Mouse (Mus musculus) urinary bladder, postnatal 10 days (tissue): ENCODE measurements around the gene Cfap157.

Source experiments
- DNase-seq: peaks from one replicate; pipeline ENCODE4 v3.0.0; 2022; ENCODE audit warnings: low spot score

The Cfap157 gene

DNA sequence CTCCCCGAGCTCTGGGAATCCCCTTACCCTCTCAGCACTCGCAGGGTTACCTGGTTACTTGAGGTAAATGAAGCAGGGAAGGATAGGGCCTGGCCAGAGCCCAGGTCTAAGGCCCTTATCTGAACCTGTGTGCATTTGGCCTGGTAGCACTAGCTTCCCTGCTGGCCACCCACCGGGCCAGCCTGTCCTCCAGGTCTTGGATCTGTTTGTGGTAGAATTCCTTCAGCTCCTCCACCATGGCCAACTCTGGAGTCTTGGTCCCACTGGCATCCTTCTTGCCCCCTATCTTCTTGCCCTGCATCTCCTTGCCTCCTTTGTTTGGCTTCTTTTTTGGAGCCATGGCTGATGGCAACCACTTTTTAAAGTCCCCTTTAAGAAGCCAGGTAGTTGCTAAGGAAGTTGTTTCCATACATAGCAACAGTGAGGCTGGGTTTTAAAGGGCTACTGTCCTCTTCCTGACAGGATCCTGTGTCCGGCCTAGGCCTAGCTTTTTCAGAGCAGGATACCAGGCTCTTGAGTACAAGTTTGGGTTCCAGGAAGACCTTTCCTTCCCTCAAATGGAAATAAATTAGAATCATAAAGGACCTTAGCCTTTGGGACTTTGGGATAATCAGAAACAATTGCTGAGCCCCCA lies at the start of gene Cfap157:
Gene Cfap157 (minus strand): TSS at position 381 of the 634 bp plus-strand sequence.
- no peak for DNase-seq

DNA sequence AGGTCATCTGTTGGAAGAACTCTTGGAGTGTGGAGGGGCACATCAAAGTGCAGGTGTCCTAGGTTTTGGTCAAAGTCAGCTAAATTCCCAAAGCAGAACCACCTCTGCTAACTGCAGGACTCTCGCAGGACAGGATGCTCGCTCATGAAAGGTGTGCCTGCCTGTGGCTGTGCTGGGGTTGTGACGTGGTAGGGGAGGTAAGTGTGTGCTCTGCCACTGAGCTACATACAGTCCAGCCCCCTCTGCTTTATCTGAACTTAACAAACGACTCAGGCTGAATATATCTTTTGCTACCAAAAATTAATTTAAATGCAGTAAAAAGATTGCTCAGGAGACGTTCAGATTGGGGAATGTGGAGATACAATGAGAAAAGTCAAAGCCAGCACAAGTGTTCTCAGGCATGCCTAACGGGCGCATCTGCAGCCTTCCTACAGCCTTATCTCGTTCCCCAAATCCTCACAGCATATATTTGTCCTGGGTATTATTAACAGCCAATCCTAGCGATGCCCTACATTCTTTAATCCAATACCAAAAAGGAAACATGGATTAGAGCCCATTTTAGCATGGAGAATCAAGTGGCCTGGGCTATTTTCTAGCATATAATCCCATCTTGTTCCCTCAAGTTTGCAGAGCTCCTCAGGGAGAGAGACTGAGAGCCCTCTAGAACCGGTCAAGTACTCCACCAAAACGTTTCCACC lies 44.9 kb upstream of the Cfap157 start:
- no peak for DNase-seq

DNA sequence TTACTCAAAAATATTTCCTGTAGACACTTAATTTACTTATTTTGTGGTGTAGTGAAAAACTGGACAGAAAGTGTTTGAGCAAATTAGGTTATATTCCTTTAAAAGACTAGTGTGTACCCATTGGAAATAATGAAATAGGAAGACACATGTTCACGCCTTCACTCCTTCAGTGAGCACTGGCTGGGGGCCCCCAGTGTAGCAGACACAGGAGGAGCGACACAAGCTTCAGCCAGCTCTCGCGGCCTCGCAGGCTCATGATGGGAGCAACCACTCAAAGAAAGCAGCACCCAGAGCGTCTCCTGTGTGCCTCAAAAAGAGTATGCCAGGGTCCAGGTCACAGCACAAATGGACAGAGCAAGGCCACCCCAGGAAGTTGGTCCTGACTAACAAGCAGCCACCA lies 41.6 kb upstream of the Cfap157 start:
- DNase-seq = no peak

DNA sequence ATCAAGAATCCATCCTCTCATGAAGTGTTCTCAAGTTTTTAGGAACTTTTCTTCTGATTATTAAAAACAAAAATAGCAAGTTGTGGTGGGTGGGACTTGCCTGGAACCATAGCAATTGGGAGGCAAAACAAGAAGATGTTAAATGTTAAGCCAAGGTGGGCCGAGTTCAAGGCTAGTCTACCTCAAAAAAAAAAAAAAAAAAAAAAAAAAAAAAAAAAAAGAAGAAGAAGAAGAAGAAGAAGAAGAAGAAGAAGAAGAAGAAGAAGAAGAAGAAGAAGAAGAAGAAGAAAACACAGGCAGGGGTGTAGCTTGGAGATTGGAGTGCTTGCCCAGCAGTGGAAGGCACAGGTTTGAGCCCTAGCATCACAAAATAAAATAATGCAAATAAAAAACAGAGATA lies 40.5 kb upstream of the Cfap157 start:
- no peak for DNase-seq

DNA sequence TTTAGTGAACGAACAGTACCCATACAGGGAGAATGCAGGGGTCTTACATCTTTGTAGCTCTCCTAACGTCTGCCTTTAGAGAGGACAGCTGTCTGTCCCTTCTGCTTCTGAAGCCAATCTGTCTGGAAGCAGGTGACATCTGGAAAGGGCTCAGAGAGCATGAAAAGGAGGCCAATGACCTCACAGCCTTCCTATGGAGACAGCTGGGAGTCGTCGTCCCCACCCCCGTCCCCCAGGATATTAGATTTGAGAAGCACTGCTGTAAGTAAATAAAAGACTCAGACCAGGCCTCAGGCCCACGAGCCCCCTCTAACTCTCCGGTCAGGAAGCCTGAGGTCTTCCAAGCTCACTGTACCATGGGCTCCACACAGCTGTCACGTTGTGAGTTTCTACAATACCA lies 40.0 kb upstream of the Cfap157 start:
- DNase-seq = no peak

DNA sequence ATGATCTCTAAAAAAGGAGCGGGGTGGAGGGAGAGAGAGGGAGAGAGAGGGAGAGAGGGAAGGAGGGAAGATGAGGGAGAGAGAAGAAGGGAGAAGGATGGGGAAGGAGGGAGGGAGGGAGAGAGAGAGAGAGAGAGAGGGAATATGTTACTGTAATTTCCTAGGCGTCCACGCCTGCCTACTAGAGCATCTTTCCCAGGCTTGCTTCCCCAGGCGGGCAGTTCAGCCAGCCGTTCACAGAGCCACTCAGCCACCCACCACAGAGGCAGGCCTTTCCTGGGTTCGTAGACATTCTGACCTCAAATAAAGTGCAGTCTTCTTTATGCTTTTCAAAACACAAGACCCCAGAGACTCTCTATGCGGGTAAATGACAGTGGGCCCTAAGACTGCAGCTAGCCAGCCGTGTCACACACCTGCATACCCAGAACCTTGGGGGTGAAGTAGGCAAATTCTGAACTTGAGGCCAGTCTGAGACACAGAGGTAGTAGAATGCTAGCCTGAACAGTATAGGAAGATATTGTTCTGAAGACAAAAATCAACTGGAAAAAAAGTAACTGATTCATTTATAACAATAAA lies 39.4 kb upstream of the Cfap157 start:
- DNase-seq = no peak

DNA sequence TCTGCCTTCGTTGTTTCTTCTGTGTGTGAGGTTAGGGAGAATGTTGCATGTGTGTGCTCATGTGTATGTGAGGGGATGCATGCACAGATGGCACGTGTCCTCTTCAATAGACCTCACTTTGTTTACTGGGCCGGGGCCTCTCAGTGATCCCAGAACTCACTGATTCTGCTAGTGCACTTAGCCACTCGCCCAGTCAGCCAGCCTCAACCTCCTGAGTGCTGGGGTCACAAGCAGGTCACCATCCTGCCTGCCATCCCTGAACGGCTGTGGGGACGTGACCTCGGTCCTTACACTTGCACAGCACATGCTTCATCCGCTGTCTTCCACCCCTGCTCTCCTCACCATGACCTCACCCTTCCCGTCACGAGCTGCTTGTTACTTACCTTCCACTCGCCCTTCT lies 38.9 kb upstream of the Cfap157 start:
- DNase-seq = no peak

DNA sequence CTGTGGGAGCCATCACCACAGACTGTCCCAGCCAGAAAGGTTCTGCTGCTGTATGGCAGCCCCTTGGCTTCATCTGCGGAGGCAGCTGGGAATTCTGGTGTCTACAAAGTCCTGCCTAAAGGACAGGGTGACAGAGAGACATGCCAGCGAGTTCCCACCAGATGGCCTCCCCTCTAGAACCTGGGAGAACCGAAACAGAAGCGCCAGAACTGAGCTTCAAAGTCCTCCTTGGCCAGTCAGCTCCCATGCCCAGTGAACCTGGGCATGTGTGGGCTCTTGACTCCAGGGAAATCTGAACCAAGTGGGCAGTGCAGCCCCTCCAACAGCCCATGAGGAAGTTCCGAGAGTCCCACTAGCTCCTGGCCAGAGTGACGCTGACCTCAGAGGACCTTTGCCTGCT lies 38.4 kb upstream of the Cfap157 start:
- no peak for DNase-seq

DNA sequence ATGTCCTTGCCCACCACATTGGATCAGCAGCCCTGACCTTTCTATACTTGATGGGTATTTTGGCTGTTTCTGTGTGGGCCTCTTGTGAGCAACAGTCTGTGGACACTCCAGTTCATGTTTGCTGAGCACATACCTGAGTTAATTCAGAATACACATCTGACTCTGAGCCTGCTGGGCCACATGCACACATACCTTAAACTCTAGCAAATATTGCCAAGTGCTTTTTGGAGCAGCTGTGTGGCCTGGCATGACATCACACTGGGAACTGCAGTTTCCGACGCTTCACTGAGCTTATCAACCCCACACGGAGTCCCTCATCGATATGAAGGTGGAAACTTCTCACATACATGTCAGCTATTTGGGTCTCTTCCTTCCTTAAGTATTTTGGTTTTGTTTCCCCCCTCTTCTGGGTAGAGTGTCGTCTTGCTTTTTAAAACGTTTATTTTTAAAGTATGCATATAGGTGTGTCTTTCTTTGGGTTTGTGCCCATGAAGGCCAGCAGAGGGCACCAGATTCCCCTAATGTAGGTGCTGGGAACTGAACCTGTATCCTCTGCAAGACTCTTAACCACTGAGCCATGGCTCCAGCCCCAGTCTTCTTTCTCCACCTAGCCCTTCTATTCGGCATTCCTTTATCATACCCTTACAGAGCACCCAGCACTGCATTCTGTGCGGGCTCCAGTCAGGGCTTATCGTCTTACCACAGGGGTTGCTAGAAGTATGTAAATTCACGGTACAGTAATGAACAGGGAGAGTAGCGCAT lies 37.0 kb upstream of the Cfap157 start:
- DNase-seq = no peak

DNA sequence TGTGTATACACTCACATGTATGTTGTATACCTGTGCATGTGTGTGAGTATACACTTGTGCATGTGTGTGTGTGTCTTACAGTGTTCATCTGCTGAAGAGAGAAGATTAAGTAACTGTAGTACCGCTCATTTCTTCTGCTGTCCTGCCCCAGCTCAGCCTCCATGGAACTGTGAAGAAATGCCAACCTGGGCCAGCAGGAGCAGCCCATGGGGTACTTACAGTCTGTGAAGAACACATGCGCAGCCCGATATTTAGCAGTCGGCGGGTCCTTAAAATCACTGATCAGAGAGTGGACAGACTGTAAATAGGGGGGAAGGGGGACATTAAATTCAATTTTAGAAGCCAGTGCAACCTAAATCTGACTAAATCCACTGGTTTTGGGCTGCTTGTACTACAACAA lies 34.0 kb upstream of the Cfap157 start:
- DNase-seq = no peak

DNA sequence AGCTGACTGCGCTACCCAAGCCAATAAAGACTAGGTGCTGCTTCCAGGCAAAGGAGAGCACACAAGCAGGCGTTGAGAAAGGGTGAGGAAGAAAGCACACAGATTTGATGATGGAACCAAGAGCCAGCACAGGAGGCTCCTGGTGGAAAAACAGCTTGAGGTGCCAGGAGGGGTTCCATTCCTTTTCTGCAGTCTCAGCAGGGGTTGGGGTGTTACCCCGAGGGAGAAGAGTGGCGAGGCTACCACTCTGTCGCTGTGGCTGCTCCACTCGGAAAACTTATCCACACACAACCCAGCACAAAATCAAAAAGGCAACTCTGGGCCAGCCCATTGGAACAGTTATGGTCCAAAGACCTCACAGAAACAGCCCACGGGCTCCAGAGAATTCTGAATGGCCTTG lies 33.4 kb upstream of the Cfap157 start:
- no peak for DNase-seq

DNA sequence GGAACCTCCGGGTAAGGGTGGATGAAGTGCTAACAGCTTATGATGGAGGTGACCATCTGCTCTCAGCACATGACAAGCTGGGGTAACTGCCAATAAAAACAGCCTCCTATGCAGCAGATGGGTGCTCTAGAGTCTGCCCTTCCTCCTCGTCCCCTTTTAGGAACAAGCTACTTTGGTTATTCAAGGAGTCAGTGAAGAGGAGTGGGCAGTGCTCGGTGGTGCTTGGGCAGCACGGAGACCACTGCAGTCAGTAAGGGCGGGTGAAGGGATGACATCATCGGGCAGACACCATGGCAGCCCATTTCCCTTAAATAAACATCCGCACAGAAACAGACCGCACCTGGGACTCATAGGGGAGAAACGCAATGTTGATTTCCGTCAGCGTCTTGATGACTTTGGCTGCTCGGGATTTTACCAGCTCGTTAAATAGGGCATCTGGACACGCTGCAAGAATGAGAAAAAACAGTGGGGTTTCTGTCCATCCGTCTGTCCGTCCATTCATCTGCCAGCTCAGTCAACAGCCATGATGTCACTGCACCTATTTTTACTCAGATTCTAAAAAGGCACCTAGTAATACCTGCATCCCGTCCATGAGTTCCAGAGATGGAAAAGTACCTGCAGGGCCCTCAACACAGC lies 32.8 kb upstream of the Cfap157 start:
- DNase-seq = no peak

DNA sequence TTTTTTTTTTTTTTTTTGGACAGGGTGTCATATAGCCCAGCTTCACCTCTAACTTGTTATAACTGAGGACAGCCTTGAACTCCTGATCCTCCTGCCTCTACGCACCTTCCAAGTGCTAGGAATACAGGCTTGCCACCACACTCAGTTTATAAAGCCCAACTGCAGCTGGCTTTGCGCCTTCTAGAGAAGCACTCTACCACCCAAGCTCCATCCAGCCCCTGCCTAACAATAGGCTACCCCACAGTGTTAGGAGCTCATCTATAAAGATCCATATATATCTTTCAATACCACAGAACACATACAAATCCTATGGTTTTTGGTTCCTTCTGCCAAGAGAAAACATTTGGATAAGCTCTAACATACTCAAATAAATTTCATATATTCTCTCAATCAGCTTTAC lies 32.3 kb upstream of the Cfap157 start:
- DNase-seq = no peak

DNA sequence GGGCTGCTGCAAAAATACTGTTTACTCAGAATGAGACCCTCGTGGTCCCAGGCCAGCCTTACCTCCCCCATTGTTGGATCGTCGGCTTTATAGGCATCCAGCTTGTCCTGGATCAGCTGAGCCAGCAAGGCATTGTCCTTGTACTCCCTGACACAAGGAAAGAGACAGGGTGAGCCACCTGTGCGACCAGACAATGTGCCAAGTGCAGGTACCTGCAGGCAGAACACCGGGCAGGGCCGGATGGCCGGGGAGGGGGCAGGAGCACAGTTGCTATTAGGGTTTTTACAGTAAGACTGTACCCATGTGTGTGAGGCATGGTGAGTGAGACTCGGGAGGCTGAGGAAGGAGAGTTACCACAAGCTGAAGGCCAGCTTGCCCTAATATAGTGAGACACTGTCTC lies 27.7 kb upstream of the Cfap157 start:
- no peak for DNase-seq

DNA sequence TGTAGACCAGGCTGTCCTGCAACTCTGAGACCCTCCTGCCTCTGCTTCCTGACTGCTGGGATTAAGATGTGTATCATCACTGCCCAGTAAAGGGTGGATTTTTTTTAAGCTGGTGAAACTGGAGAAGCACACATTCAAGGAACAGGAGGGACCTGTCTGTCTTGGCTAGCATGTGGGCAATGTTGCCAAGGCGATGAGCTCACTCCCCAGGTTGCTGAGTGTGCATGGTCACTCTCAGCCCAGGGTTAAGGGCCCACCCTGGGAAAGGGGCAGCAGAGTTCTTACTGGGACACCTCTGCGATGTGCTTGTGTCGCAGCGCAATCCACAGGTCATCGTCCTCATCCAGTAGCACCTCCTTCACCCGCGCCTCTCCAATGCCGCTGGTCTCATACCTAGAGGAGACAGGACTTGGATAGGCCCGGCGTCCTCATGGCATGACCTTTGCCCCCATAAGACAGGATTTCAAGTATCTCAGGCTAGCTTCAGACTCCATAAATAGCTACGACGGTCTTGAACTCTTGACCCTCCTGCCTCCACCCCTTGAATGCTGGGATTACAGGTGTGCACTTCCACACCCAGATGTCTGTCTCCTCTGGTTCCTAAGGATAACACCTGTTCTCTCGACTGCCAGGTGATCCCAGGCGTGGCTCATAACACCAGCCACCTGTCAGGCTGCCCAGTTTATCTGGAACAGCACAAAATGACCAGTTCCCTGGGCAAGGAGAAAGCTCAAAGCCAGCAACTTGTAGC lies 24.8 kb upstream of the Cfap157 start:
- no peak for DNase-seq

DNA sequence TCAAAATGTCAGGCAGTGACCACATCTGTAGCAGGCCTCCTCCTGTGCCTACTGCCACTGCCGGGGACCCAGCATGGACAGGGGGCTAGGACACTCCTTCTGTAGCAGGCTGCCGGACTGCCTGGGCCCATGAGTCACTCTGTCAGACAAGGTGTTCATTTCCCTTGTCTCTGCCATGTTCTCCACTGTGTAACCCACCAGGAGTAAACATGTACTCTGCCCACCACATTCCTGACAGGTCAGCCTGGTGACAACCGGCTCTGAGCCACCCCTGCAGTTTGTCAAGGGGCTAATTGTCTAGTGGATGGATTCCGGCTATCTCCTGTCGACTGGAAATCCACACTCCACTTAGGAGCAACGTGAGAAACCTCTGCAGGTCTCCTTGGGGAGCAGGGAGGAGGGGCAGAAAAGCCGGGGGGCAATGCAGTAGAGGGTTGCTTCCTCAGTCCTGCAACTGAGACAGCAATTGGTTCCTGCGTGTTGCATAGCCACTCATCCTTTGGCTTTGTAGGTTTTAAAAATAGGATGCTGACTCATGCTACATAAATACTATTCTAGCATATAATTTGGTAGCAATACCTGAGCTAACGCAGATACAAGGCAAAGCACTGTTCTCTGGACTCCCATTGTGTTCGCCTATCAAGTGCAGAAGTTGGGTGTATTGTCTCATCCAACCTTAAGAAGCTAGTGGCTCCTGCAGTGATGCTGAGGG lies 14.2 kb upstream of the Cfap157 start:
- no peak for DNase-seq

DNA sequence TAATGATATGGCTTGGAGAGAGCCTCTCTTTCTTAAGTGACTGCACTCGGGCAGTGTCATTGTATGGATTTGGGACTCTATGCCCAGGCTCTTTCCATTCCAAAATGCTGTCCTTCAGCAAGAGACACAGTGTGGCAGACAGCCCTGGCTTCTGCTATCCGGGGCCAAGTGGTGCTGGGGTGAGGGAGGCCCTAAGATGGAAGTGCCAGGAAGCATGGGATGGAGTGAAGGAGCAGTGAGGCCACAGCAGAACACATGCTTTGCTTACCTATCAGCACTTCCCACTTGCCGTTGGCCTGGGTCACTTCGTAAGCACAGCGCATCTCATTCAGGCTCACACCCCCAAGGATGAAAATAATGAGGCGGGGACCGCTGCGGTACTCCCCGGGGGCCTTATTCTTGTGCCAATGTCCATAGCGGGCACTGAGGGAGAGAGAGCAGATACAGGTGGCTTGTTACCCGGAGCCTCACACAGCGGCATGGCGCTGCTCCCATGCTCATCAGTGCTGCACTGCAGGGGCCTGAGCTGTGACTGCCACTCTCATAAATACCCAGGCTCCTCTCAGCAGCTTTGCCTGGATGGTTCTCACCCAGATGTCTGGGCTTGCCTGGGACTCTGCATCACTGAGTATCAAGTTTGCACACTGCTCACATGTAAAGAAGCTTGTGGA lies 11.7 kb upstream of the Cfap157 start:
- DNase-seq = no peak

DNA sequence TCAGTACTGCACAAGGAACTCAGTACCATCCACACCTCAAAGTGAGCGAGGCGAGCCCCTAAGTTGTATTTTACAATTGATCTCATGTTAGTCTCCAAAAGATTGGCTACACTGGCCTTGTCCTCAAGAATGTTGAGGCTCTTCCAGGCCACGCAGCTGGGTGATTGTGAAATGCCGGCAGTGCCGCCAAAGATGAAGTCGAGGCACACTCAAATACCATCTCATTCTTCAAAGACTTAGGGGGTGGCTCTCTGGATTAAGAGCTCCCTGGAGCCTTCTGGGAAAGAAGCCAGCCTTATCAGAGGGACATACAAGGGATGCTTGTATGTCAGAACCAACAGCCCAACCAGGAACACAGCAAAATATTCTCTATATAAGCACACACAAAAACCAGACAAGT lies 7.1 kb upstream of the Cfap157 start:
- no peak for DNase-seq

DNA sequence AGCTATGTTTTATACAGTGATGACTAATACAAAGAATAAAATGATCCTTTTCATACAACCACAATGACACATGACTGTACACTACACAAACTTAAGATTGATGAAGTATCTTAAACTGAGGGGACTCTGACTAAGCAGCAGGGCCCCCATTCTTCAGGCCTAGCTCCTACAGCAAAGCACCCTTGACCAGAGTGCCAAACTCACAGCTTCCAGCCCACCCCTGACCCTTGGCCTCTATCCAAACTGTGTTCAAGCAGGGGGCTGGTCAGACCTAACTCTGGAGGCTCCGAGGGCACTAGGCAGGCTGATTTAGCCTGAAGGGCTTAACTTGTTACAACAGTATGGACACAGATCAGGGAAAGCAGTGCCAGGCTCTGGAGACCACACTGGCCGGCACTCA lies 4.4 kb upstream of the Cfap157 start:
- no peak for DNase-seq

DNA sequence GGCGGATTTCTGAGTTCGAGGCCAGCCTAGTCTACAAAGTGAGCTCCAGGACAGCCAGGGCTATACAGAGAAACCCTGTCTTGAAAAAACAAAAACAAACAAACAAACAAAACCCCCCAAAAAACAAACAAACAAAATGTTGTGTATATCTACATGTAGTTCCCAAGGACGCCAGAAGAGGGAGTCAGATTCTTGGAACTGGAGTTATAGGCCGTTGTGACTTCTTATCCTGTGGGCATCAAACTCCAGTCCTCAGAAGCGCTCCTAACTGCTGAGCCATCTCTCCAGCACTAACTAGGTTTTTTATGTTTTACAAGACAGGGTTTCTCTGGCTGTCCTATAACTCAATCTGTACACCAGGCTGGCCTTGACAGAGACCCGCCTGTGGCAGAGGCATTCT lies 2.9 kb upstream of the Cfap157 start:
- no peak for DNase-seq

DNA sequence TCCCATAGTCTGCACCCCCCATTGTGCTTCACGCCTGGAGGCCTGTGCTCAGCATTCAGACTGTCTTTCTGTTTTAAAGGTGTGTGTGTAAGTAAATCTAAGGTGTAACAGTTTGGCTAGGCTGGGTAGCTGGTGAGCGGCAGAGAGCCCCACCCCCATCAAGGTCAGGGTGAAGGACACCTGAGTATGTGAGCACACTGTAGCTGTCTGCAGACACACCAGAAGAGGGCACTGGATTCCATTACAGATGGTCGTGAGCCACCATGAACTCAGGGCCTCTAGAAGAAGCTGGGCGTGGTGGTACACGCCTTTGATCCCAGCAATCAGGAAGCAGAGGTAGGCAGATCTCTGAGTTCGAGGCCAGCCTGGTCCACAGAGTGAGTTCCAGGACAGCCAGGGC lies 2.5 kb downstream of the Cfap157 start:
- DNase-seq = no peak
